Mouse (Mus musculus): Measurements from ENCODE around the gene Tgfbr2.

DNA sequence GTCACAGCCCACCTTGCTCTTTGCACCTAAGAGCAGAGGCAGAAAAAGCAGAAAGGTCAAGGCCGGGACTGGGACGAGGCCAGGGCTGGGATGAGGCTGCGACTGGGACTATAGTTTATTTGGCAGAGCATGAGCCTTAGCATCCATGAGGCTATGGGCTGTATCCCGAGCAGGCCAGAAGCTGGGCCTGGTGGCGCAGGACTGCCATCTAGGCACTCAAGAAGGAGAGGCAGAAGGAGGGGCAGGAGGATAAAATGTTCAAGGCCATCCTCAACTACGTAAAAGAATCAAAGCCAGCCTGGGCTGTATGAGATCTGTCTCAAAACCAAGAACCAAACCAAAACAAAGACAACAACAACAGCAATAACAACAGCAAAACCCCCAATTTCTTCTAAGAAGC lies 52.6 kb downstream of the Tgfbr2 start:
- TF ChIP-seq CTCF (IDR thresholded peaks at IDR 0.05; ENCODE audit: borderline replicate concordance, insufficient read depth, low read depth, low read length): no peak
- no peak for TF ChIP-seq POLR2A (IDR thresholded peaks at IDR 0.05; ENCODE audit: borderline replicate concordance, insufficient read depth, low read length)

Data from cerebellum, adult 2 months (tissue).